Mouse (Mus musculus): ENCODE results near the gene Nt5c1a. TPM values are rescaled to one million over a fixed set of nuclear protein-coding genes. Genes with fewer than 3 reads are reported as not detected.
A peak's percentile ranks its signal among the peaks of the same experiment; 100 is the strongest.
"Not testable (repeated sequence)": the region's sequence is repeated elsewhere in the genome, so short reads cannot be mapped to it uniquely, and the experiment has no call there.

Nt5c1a gene
- not detected in 2 replicates for polyA plus RNA-seq (2016; fragmentation: Nextera tagmentation; extraction: Ambion mirVana)

DNA sequence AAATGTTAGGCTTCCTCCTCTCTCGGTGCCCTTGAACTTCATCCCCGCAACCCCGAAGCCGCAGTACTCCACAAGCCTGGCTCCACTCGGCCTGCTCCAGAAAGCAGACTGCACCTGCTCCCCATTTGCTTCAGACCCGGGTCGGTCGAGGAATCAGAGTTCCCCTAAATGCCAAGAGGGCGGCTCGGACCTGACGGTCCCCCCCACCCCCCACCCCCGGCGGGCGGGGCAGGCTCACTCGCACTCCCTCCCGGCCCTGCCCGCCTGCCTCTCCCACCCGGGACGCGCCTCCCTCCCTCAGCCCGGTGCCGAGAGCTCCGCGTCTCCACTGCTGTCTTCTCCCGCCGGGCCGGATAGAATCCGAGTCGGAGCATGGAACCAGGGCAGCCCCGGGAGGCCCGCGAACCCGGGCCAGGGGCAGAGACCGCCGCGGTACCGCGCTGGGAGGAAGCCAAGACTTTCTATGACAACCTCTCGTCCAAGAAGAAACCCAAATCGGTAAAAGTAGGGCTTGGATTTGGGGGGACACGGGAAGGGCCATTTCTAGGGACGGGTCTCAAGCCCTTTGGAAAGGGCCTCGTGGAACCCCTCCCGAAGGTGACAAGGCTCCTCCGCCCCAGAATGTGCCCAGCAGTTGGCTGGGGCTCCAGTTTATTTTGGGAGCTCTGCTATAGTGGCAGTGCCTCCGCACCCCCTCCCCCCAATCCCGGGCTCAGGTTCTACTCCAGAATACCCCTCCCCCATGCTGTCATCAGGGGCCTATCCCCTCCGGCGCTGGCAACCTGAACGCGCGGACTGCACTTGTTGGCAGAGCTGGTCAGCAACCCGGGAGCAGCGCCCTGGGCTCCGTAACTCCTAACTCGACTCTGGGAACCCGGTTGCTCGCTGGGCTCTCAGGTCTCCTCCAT, at the start of gene Nt5c1a:
Nt5c1a (plus strand) TSS at position 319 of the 908 bp plus-strand sequence.
- H3K27me3 ChIP-seq: peaks cover 48% of the 10 kb centered on the region
- peaks cover 11% of the 10 kb centered on the region for H3K4me1 ChIP-seq
- H3K4me2 ChIP-seq (replicated peaks): peak within 1 kb of the TSS; percentile 89
- ATAC-seq (ENCODE audit: low FRiP score): peak; percentile 68
- H3K36me3 ChIP-seq: no peaks in the 10 kb centered on the region
- peak within 1 kb of the TSS; percentile 56 for H3K9ac ChIP-seq
- under 1% methylated on average over 58 of the region's 58 CpGs for WGBS
- peak within 1 kb of the TSS; percentile 42 for H3K4me3 ChIP-seq
- no peaks in the 10 kb centered on the region for H3K9me3 ChIP-seq (replicated peaks)
- no peak within 1 kb of the TSS for H3K27ac ChIP-seq

DNA sequence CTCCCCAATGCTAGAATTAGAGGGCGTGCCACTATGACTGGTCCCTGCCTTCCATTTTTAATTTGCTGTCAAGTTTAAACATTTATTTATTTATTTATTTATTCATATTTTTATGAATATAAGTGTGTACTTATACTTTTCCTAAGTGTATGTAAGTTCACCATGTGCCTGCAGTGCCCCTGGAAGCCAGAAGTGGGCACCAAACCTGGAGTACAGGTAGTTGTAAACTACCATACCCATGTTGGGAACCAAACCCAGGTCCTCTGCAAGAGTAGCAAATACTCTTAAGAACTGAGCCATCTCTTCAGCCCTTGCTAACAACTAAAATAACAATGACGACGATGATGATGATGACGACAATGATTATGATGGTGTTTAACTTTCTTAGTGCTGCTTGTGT, 49.3 kb upstream of the Nt5c1a start:
- Histone ChIP-seq H3K9me3 (replicated peaks) (no peaks in the 10 kb centered on the region), H3K27ac (no peak overlapping the region), H3K4me3 (no peak overlapping the region), H3K9ac (no peak overlapping the region), H3K4me2 (replicated peaks) (no peak overlapping the region), H3K36me3 (no peaks in the 10 kb centered on the region), H3K4me1 (no peaks in the 10 kb centered on the region), H3K27me3 (peaks cover 2% of the 10 kb centered on the region; the same call in 1 of the 2 replicates)
- ATAC-seq (ENCODE audit: low FRiP score): no peak
- WGBS: 80% methylated on average over 4 of the region's 4 CpGs

DNA sequence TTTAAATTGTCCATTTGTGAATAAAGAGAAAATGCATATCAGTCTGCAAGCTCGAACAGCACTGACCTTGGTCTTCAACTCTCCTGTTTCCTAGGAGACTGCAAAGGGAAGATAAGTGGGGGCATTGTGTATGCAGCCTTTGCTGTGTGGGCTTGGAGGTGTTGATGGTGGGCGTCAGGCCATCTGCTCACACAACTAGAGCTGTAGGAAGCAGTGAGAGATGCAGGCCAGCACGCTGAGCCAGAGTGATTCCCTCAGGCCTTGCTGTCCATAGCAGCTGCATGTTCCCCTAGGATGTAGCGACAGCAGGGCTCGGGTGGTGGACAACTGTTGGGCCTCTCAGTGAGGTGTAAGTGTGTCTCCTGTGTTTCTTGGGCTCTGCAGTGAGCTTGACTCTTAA, 48.3 kb upstream of the Nt5c1a start:
- H3K27ac ChIP-seq: no peak overlapping the region
- H3K9ac ChIP-seq: no peak overlapping the region
- no peak overlapping the region for H3K4me3 ChIP-seq
- H3K4me1 ChIP-seq: no peaks in the 10 kb centered on the region
- WGBS: 49% methylated on average over 5 of the region's 5 CpGs
- ATAC-seq (ENCODE audit: low FRiP score): no peak
- no peak overlapping the region for H3K4me2 ChIP-seq (replicated peaks)
- no peaks in the 10 kb centered on the region for H3K9me3 ChIP-seq (replicated peaks)
- peaks cover 2% of the 10 kb centered on the region; the same call in 1 of the 2 replicates for H3K27me3 ChIP-seq
- no peaks in the 10 kb centered on the region for H3K36me3 ChIP-seq

DNA sequence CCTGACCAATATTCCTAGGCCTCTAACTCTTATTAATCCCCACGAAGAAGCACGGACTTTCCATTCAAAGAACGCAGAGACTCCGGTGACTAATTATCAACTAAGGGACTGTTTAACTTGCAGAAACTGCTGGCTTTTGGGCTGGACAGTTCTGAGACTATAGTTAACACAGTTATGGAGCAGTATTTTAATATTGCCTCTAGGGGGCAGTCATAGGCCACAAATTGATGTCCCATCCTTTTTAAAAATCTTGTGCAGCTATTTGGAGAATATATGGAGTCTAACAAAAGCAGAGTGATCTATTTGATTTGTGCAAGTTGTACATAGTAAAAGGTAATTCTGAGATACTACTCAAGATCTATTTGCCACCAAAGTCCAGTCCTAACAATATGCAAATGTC, 46.3 kb upstream of the Nt5c1a start:
- no peak overlapping the region for H3K4me3 ChIP-seq
- WGBS: 35% methylated on average over 4 of the region's 4 CpGs
- H3K9ac ChIP-seq: no peak overlapping the region
- no peaks in the 10 kb centered on the region for H3K9me3 ChIP-seq (replicated peaks)
- H3K27me3 ChIP-seq: peaks cover 2% of the 10 kb centered on the region; the same call in 1 of the 2 replicates
- ATAC-seq (ENCODE audit: low FRiP score): no peak
- H3K4me2 ChIP-seq (replicated peaks): no peak overlapping the region
- no peak overlapping the region for H3K27ac ChIP-seq
- H3K4me1 ChIP-seq: no peaks in the 10 kb centered on the region
- no peaks in the 10 kb centered on the region for H3K36me3 ChIP-seq

DNA sequence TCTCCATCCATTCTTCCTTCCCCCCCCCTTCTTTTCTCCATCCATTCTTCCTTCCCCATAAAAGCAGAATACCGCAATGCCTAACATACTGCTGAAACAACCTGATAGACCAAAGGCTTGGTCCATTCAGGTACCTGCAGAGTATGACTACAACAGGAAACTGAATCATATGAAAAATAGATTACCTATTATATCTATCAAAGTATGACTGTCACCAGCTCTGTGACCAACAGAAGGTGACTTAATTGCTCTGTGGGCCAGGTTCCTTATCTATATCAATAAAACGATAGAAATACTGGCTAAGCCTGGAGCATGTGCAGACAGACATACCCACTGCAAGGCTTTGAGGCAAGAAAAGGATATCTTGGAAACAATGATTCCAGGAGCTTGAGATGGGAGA, 45.9 kb upstream of the Nt5c1a start:
- Histone ChIP-seq H3K9me3 (replicated peaks) (no peaks in the 10 kb centered on the region), H3K4me3 (no peak overlapping the region), H3K4me2 (replicated peaks) (no peak overlapping the region), H3K9ac (no peak overlapping the region), H3K27me3 (peaks cover 2% of the 10 kb centered on the region; the same call in 1 of the 2 replicates), H3K36me3 (no peaks in the 10 kb centered on the region), H3K4me1 (no peaks in the 10 kb centered on the region), H3K27ac (no peak overlapping the region)
- no peak for ATAC-seq (ENCODE audit: low FRiP score)
- 75% methylated on average over 2 of the region's 2 CpGs for WGBS

- no peak overlapping the region for H3K27ac ChIP-seq
- H3K4me2 ChIP-seq (replicated peaks): no peak overlapping the region
- H3K36me3 ChIP-seq: no peaks in the 10 kb centered on the region
- no peak overlapping the region for H3K9ac ChIP-seq
- no peak for ATAC-seq (ENCODE audit: low FRiP score)
- H3K4me1 ChIP-seq: no peaks in the 10 kb centered on the region
- no peaks in the 10 kb centered on the region for H3K9me3 ChIP-seq (replicated peaks)
- H3K4me3 ChIP-seq: no peak overlapping the region
- peaks cover 2% of the 10 kb centered on the region; the same call in 1 of the 2 replicates for H3K27me3 ChIP-seq
Measured at GRCm38 (mm10) chr4:123155840-123156239, 45.5 kb upstream of the Nt5c1a start.

GRCm38 (mm10) chr4:123160571-123160970, 40.7 kb upstream of the Nt5c1a start:
- 86% methylated on average over 6 of the region's 6 CpGs for WGBS

DNA sequence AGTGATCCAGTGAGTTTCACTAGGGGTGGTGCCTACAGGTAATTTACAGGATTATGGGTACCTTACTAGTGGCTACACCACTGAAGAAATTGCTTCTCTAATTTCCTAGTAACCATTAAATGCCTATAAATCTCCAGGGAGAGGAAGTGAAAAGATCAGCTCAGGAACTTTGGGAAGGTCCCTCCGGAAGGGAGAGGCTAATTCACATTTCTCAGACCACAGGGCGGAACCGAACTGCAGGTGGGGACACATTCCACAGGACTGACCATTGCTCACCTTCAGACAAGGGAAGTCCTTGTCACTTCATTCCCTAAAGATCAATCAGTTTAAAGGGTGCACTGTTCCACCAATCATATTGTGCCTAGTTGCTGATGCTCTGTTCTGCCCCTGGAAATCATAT, 40.1 kb upstream of the Nt5c1a start:
- ATAC-seq (ENCODE audit: low FRiP score): not testable (repeated sequence)
- WGBS: 85% methylated on average over 3 of the region's 3 CpGs

More at GRCm38 (mm10) chr4:123160571-123160970, 40.7 kb upstream of the Nt5c1a start:
- no peak for ATAC-seq (ENCODE audit: low FRiP score)
- Histone ChIP-seq H3K36me3 (no peaks in the 10 kb centered on the region), H3K4me2 (replicated peaks) (no peak overlapping the region), H3K4me3 (no peak overlapping the region), H3K9me3 (replicated peaks) (no peaks in the 10 kb centered on the region), H3K27me3 (no peaks in the 10 kb centered on the region; the same call in 1 of the 2 replicates), H3K9ac (no peak overlapping the region), H3K4me1 (peaks cover 3% of the 10 kb centered on the region), H3K27ac (no peak overlapping the region)

GRCm38 (mm10) chr4:123162305-123162917, 38.9 kb upstream of the Nt5c1a start:
- Histone ChIP-seq H3K9ac (no peak overlapping the region), H3K4me3 (no peak overlapping the region), H3K36me3 (no peaks in the 10 kb centered on the region), H3K9me3 (replicated peaks) (no peaks in the 10 kb centered on the region), H3K27me3 (no peaks in the 10 kb centered on the region; the same call in 1 of the 2 replicates), H3K4me1 (peaks cover 3% of the 10 kb centered on the region), H3K4me2 (replicated peaks) (peak overlapping the region; percentile 29), H3K27ac (no peak overlapping the region)
- WGBS: 21% methylated on average over 15 of the region's 15 CpGs
- no peak for ATAC-seq (ENCODE audit: low FRiP score)

More for the DNA sequence above, 40.1 kb upstream of the Nt5c1a start:
- not testable (repeated sequence) for H3K27ac ChIP-seq; H3K4me2 ChIP-seq (replicated peaks); H3K4me1 ChIP-seq; H3K27me3 ChIP-seq; H3K36me3 ChIP-seq; H3K9ac ChIP-seq; H3K4me3 ChIP-seq; H3K9me3 ChIP-seq (replicated peaks)

GRCm38 (mm10) chr4:123164157-123164556, 37.1 kb upstream of the Nt5c1a start:
- Histone ChIP-seq H3K4me2 (replicated peaks) (no peak overlapping the region), H3K9ac (no peak overlapping the region), H3K27ac (no peak overlapping the region), H3K9me3 (replicated peaks) (no peaks in the 10 kb centered on the region), H3K4me1 (peaks cover 3% of the 10 kb centered on the region), H3K36me3 (no peaks in the 10 kb centered on the region), H3K27me3 (no peaks in the 10 kb centered on the region; the same call in 1 of the 2 replicates), H3K4me3 (no peak overlapping the region)
- ATAC-seq (ENCODE audit: low FRiP score): no peak
- 84% methylated on average over 15 of the region's 15 CpGs for WGBS

DNA sequence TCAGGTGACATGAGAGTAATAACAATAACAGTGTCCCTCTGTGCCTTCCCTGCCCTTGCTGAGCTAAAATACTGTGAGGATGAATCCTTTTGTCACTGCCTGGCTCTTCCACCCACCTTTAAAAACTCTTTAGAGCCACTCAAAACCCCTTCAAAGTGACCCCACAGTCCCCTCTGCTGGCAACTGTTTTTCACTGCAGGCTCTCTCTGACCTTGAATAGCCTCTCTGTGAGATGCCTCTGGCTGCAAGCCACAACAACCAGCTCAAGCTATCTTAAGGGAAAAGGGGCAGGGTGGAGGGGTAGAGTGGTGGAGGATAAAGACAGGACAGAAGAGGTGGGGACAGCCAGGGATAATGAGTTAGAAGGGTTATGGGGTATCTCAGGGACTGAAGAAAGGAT, 29.5 kb upstream of the Nt5c1a start:
- no peaks in the 10 kb centered on the region for H3K9me3 ChIP-seq (replicated peaks)
- no peak for ATAC-seq (ENCODE audit: low FRiP score)
- H3K9ac ChIP-seq: no peak overlapping the region
- H3K36me3 ChIP-seq: no peaks in the 10 kb centered on the region
- no peak overlapping the region for H3K27ac ChIP-seq
- no peaks in the 10 kb centered on the region for H3K4me1 ChIP-seq
- no peak overlapping the region for H3K4me2 ChIP-seq (replicated peaks)
- H3K4me3 ChIP-seq: no peak overlapping the region
- no peaks in the 10 kb centered on the region; the same call in 1 of the 2 replicates for H3K27me3 ChIP-seq

Measured in hindbrain, embryonic 12.5 days (tissue).